Mouse (Mus musculus) forebrain, embryonic 12.5 days (tissue): ENCODE measurements at regions not wholly inside any gene's neighbourhood (a gene's known extent, or its start where the extent isn't known, plus 50 kb on each side); places are given as distances from the start of the nearest gene placed in this dataset.

Source experiments
- ATAC-seq: fragments of 200-750 bp; cut with Nextera tagmentation; 2 replicates; pipeline ENCODE4 v1.8.0; 2017; ENCODE audit warnings: moderate TSS enrichment; ENCODE audit not compliant: low FRiP score
- H3K27ac ChIP-seq: fragments of 300-500 bp; sonication (generic); 2 replicates; pipeline ENCODE4 v1.5.1; 2016; ENCODE audit warnings: mild to moderate bottlenecking
- H3K27me3 ChIP-seq: fragments of 300-500 bp; sonication (generic); 2 replicates; pipeline ENCODE4 v1.6.1; 2016; ENCODE audit warnings: mild to moderate bottlenecking
- H3K36me3 ChIP-seq: fragments of 300-500 bp; sonication (generic); replicated peaks from 2 replicates; pipeline ENCODE4 v1.6.1; 2016; ENCODE audit warnings: mild to moderate bottlenecking
- H3K4me1 ChIP-seq: fragments of 300-500 bp; sonication (generic); 2 replicates; pipeline ENCODE4 v1.6.1; 2016
- H3K4me2 ChIP-seq: fragments of 300-500 bp; sonication (generic); 2 replicates; pipeline ENCODE4 v1.6.1; 2016; ENCODE audit warnings: mild to moderate bottlenecking, moderate library complexity
- H3K4me3 ChIP-seq: fragments of 300-500 bp; sonication (generic); replicated peaks from 2 replicates; pipeline ENCODE4 v1.5.1; 2016; ENCODE audit warnings: mild to moderate bottlenecking
- H3K9ac ChIP-seq: fragments of 300-500 bp; sonication (generic); 2 replicates; pipeline ENCODE4 v1.6.1; 2016; ENCODE audit warnings: mild to moderate bottlenecking
- H3K9me3 ChIP-seq: fragments of 300-500 bp; sonication (generic); 2 replicates; pipeline ENCODE4 v1.6.1; 2016
- WGBS: fragments of 180-500 bp; shearing (Covaris S2); methylation state at CpG from one replicate; pipeline ENCODE4 v1.1.7; 2016; 5-methylcytosine and 5-hydroxymethylcytosine counted together

- Histone ChIP-seq H3K9me3 (peaks cover 10% of the 10 kb centered on the region; the same call in 1 of the 2 replicates), H3K27ac (peak overlapping the region; percentile 89), H3K4me1 (peaks cover 29% of the 10 kb centered on the region), H3K4me2 (peak overlapping the region; percentile 55), H3K27me3 (no peaks in the 10 kb centered on the region), H3K9ac (peak overlapping the region; percentile 53; the same call in 1 of the 2 replicates), H3K4me3 (peak overlapping the region; percentile 29), H3K36me3 (no peaks in the 10 kb centered on the region)
- ATAC-seq: peak; percentile 91
- WGBS: 5% methylated on average over 22 of the region's 22 CpGs
Observed at GRCm38 (mm10) chr4:32074399-32075296, 110.8 kb downstream of the Map3k7 start.

GRCm38 (mm10) chr4:32076391-32076925 lies 112.6 kb downstream of the Map3k7 start:
- Histone ChIP-seq H3K4me2 (no peak overlapping the region), H3K27ac (0 out of 2 replicates have a peak overlapping the region, but pooled peaks have one; percentile 0), H3K36me3 (no peaks in the 10 kb centered on the region), H3K9ac (no peak overlapping the region), H3K9me3 (no peaks in the 10 kb centered on the region), H3K27me3 (no peaks in the 10 kb centered on the region), H3K4me3 (no peak overlapping the region), H3K4me1 (peaks cover 29% of the 10 kb centered on the region)
- no peak for ATAC-seq
- WGBS: 57% methylated on average over 12 of the region's 12 CpGs

GRCm38 (mm10) chr4:32083456-32083855 lies 119.6 kb downstream of the Map3k7 start:
- no peak overlapping the region for H3K27ac ChIP-seq
- no peak for ATAC-seq

GRCm38 (mm10) chr4:32084250-32084869 lies 120.5 kb downstream of the Map3k7 start:
- Histone ChIP-seq H3K4me2 (no peak overlapping the region), H3K9ac (no peak overlapping the region), H3K27me3 (no peaks in the 10 kb centered on the region), H3K9me3 (no peaks in the 10 kb centered on the region), H3K27ac (no peak overlapping the region), H3K4me1 (no peaks in the 10 kb centered on the region), H3K4me3 (no peak overlapping the region), H3K36me3 (no peaks in the 10 kb centered on the region)
- 94% methylated on average over 10 of the region's 10 CpGs for WGBS
- ATAC-seq: no peak

More at GRCm38 (mm10) chr4:32083456-32083855, 119.6 kb downstream of the Map3k7 start:
- no peak overlapping the region for H3K4me3 ChIP-seq
- no peaks in the 10 kb centered on the region for H3K4me1 ChIP-seq
- WGBS: 42% methylated on average over 8 of the region's 8 CpGs
- H3K36me3 ChIP-seq: no peaks in the 10 kb centered on the region
- H3K9me3 ChIP-seq: no peaks in the 10 kb centered on the region
- H3K4me2 ChIP-seq: no peak overlapping the region
- H3K27me3 ChIP-seq: no peaks in the 10 kb centered on the region
- H3K9ac ChIP-seq: no peak overlapping the region

- no peak for ATAC-seq
- Histone ChIP-seq H3K27ac (no peak overlapping the region), H3K36me3 (no peaks in the 10 kb centered on the region), H3K4me2 (no peak overlapping the region), H3K9me3 (no peaks in the 10 kb centered on the region), H3K4me3 (no peak overlapping the region), H3K4me1 (no peaks in the 10 kb centered on the region), H3K9ac (no peak overlapping the region), H3K27me3 (no peaks in the 10 kb centered on the region)
- 96% methylated on average over 2 of the region's 2 CpGs for WGBS
Observed at GRCm38 (mm10) chr4:32085040-32085439, 121.1 kb downstream of the Map3k7 start.

GRCm38 (mm10) chr4:32091086-32091485 lies 127.2 kb downstream of the Map3k7 start:
- Histone ChIP-seq H3K9ac (no peak overlapping the region), H3K4me3 (no peak overlapping the region), H3K4me1 (no peaks in the 10 kb centered on the region), H3K27ac (no peak overlapping the region), H3K36me3 (no peaks in the 10 kb centered on the region), H3K4me2 (no peak overlapping the region), H3K9me3 (no peaks in the 10 kb centered on the region), H3K27me3 (no peaks in the 10 kb centered on the region)
- WGBS: 85% methylated on average over 10 of the region's 10 CpGs
- ATAC-seq: no peak

GRCm38 (mm10) chr4:32092320-32093041 lies 128.6 kb downstream of the Map3k7 start:
- H3K36me3 ChIP-seq: no peaks in the 10 kb centered on the region

GRCm38 (mm10) chr4:32098233-32098632 lies 134.3 kb downstream of the Map3k7 start:
- 66% methylated on average over 9 of the region's 9 CpGs for WGBS
- H3K27me3 ChIP-seq: no peaks in the 10 kb centered on the region
- H3K27ac ChIP-seq: no peak overlapping the region
- ATAC-seq: no peak
- H3K9me3 ChIP-seq: no peaks in the 10 kb centered on the region
- H3K36me3 ChIP-seq: no peaks in the 10 kb centered on the region
- H3K4me3 ChIP-seq: no peak overlapping the region
- no peak overlapping the region for H3K9ac ChIP-seq
- no peaks in the 10 kb centered on the region for H3K4me1 ChIP-seq
- no peak overlapping the region for H3K4me2 ChIP-seq

More at GRCm38 (mm10) chr4:32092320-32093041, 128.6 kb downstream of the Map3k7 start:
- H3K4me2 ChIP-seq: no peak overlapping the region
- H3K9me3 ChIP-seq: no peaks in the 10 kb centered on the region
- no peak for ATAC-seq
- H3K27me3 ChIP-seq: no peaks in the 10 kb centered on the region
- 97% methylated on average over 17 of the region's 17 CpGs for WGBS
- no peak overlapping the region for H3K27ac ChIP-seq
- H3K4me3 ChIP-seq: no peak overlapping the region
- no peaks in the 10 kb centered on the region for H3K4me1 ChIP-seq
- H3K9ac ChIP-seq: no peak overlapping the region

GRCm38 (mm10) chr4:32101002-32101401 lies 137.1 kb downstream of the Map3k7 start:
- 73% methylated on average over 5 of the region's 5 CpGs for WGBS
- no peak for ATAC-seq
- no peak overlapping the region for H3K4me2 ChIP-seq
- no peaks in the 10 kb centered on the region for H3K4me1 ChIP-seq
- H3K27ac ChIP-seq: no peak overlapping the region
- no peaks in the 10 kb centered on the region for H3K9me3 ChIP-seq
- no peaks in the 10 kb centered on the region for H3K36me3 ChIP-seq
- no peak overlapping the region for H3K4me3 ChIP-seq
- no peak overlapping the region for H3K9ac ChIP-seq
- H3K27me3 ChIP-seq: no peaks in the 10 kb centered on the region

GRCm38 (mm10) chr4:32106664-32107171 lies 131.9 kb upstream of the Bach2 start:
- no peak overlapping the region; the same call in 1 of the 2 replicates for H3K4me2 ChIP-seq
- peak; percentile 61; the same call in 1 of the 2 replicates for ATAC-seq
- no peaks in the 10 kb centered on the region for H3K36me3 ChIP-seq
- H3K4me1 ChIP-seq: peaks cover 9% of the 10 kb centered on the region
- no peaks in the 10 kb centered on the region for H3K27me3 ChIP-seq
- WGBS: 7% methylated on average over 5 of the region's 5 CpGs
- H3K27ac ChIP-seq: peak overlapping the region; percentile 47; the same call in 1 of the 2 replicates
- no peak overlapping the region for H3K4me3 ChIP-seq
- no peaks in the 10 kb centered on the region for H3K9me3 ChIP-seq
- no peak overlapping the region for H3K9ac ChIP-seq

GRCm38 (mm10) chr4:32122320-32122719 lies 116.3 kb upstream of the Bach2 start:
- 88% methylated on average over 6 of the region's 6 CpGs for WGBS
- H3K4me3 ChIP-seq: no peak overlapping the region
- H3K9me3 ChIP-seq: no peaks in the 10 kb centered on the region
- no peak overlapping the region for H3K9ac ChIP-seq
- no peaks in the 10 kb centered on the region for H3K36me3 ChIP-seq
- H3K4me2 ChIP-seq: no peak overlapping the region
- H3K4me1 ChIP-seq: no peaks in the 10 kb centered on the region
- H3K27me3 ChIP-seq: no peaks in the 10 kb centered on the region
- H3K27ac ChIP-seq: no peak overlapping the region
- ATAC-seq: no peak

- 91% methylated on average over 8 of the region's 8 CpGs for WGBS
- no peak for ATAC-seq
Observed at GRCm38 (mm10) chr4:32126828-32127227, 111.8 kb upstream of the Bach2 start.

More at GRCm38 (mm10) chr4:32126828-32127227, 111.8 kb upstream of the Bach2 start:
- no peak overlapping the region for H3K4me2 ChIP-seq
- H3K4me1 ChIP-seq: peaks cover 5% of the 10 kb centered on the region
- no peaks in the 10 kb centered on the region for H3K27me3 ChIP-seq
- H3K9me3 ChIP-seq: no peaks in the 10 kb centered on the region
- H3K36me3 ChIP-seq: no peaks in the 10 kb centered on the region
- no peak overlapping the region for H3K27ac ChIP-seq
- no peak overlapping the region for H3K4me3 ChIP-seq
- H3K9ac ChIP-seq: no peak overlapping the region
